11 mouse cellular contexts compared by ENCODE assay signal in genomic region chr16:63673236-63673840, GRCm38 (mm10).
DNase-seq lines count a peak whose midpoint lies in the region.
"Had no signal": no experiment of that assay in that cellular context is flagged by ENCODE, and none has a peak within 500 bp of the region (broad histone marks: within the 10 kb centered on the region; RNA-seq: fewer than 3 reads in every experiment).

No protein-coding gene starts in this region.

- intact Hi-C loops in left cerebral cortex, postnatal 14 days (cut with DNase I): no loop called here
- intact Hi-C loops in left cerebral cortex, postnatal 10 days (cut with DNase I): no loop called here

- DNase-seq in gastrocnemius, postnatal 25 days: peak; percentile 14
- no peak for DNase-seq in gastrocnemius, postnatal 4 days (ENCODE audit: low spot score in 2 of 2)
- peak; percentile 21 to 50 for DNase-seq in left cerebral cortex, postnatal 14 days (ENCODE audit: low spot score in 2 of 2)
- DNase-seq in left cerebral cortex, postnatal 10 days (ENCODE audit: extremely low spot score in 1 of 2, low spot score in 2 of 2): no peak
- DNase-seq in cerebellum, adult 9-10 months: peak; percentile 55
- peak; percentile 5 to 18 for DNase-seq in right cerebral cortex, postnatal 36 days (ENCODE audit: low spot score in 2 of 2)
- no peak for DNase-seq in urinary bladder, postnatal 36 days (ENCODE audit: low spot score in 2 of 2)
- DNase-seq in thymus, postnatal 36 days: no peak
- DNase-seq: B cell, adult 2 months; kidney, postnatal 14 days; lung, embryonic 14.5 days had no signal

Comparison
In these comparisons a context has a peak if more than half of its experiments do, and no peak if none do; other contexts are left out.
1. DNase-seq: peak in gastrocnemius, postnatal 25 days (single experiment), left cerebral cortex, postnatal 14 days (2 of 2), cerebellum, adult 9-10 months (single experiment) and right cerebral cortex, postnatal 36 days (2 of 2); none in gastrocnemius, postnatal 4 days (0 of 2), left cerebral cortex, postnatal 10 days (0 of 2), urinary bladder, postnatal 36 days (0 of 2) and thymus, postnatal 36 days (0 of 2).